Mouse (Mus musculus) CD4-positive helper T cell, adult 2 months (primary cell): Measurements from ENCODE around the gene Tenm3.

Source experiments
- DNase-seq: peaks from one replicate; pipeline ENCODE4 v3.0.0-alpha.2; 2012; ENCODE audit warnings: low read depth, missing footprints, low spot score

The Tenm3 gene

DNA sequence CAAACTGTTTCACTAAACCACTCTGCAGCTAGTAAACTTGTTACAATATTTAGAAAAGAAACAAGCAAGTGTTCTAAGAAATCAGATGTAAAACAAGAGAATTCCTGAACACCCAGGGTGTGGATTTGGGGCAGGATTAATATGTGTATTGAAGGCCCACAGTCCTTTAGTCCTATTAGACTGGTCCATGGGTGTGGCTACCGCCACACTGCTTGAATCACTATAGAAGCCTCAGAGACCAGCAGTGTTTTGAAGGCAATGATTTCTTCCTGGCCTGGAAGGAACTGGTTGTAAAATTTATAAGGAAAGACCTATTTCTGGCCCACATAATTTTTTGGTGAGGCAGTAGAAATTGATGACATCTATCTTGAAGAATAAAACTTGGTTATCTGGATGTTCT lies 33.1 kb downstream of the Tenm3 start:
- no peak for DNase-seq

DNA sequence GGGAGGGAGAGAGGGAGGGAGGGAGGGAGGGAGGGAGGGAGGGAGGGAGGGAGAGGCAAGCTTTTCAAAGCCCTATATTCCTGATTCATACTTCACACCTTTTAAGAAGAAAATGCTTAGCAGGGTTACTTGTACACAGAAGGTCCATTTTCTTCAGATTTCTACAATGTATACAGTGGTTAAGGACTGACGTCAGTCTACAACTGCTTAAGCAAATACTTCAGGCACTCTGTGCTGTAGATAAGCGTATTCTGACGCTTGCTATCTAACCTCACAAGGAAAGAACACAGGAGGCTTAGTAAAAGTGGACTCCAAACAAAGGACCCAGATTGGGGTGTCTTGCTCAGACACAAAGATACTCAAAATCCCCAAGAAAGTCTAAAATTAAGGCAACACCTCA lies 34.6 kb downstream of the Tenm3 start:
- no peak for DNase-seq

DNA sequence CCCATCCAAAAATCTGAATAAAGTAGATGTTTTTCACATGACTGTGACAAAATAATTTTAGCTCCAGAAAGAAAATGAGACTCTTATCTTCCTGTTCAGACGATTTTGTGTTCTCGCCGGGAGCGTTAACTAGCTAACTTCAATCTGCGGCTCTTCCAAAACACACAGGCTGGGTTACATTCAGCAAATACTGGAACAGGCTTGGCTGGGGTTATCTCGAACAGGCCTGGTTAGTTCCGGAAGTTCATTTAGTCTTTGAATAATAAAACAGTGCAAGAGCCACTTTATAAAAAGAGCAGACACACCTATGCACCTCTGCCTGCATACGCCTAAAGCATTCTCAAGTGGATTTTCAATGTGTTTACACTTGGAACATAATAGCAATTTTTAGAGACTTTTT lies 40.7 kb downstream of the Tenm3 start:
- DNase-seq: no peak

DNA sequence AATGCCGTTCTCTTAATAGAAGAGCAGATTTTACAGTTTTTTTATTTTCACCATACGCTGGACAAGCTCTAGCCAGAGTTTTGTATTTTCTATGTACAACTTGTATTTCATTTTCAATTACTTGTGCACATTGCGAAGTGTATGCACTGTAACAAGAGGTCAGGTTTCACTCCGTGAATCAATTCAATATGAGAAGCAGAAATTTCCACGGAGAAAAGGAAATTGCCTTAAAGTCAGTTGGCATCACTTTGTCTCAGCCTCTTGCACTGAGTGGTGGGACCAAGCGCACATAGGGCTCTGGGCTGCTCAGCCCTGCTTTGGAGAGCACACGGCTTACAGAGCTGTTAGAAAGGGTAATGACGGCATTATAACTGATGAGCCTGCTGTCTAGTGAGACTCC lies 41.5 kb downstream of the Tenm3 start:
- DNase-seq: no peak

DNA sequence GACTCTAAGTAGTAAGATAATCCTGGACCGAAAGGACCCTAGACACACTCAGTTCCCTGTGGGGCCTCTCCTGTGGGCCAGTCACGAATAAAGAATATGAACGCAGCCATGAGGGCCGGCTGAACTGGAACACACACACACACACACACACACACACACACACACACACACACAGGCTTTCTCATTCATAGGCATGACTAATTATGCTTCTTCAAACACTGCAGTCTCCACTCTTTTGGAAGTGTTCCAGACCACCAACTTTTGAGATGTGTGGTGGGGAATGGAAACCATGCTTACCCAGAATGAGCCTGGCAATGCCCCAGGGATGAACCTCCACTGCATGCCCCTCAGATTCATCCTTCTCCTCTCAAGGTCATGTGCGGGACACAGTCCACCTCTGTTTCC lies 45.8 kb downstream of the Tenm3 start:
- no peak for DNase-seq

DNA sequence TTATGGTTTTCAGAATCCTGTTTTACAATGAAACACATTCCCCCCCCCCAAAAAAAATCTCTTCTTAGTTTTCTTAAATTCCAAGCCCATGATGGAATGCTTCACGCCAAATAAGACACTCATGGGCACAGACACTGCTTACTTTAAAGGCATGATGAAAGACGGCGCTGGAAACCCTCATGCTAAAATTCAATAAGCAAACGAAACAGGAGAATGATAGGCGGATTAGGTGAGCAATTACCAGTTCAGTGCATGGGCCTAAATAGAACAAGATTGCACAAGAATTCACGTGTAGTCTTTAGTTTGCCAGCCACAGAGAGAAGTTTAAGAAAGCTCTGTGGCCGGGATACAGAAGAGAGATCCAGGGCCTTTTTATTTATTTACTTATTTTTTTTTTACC lies 49.5 kb downstream of the Tenm3 start:
- DNase-seq: no peak

DNA sequence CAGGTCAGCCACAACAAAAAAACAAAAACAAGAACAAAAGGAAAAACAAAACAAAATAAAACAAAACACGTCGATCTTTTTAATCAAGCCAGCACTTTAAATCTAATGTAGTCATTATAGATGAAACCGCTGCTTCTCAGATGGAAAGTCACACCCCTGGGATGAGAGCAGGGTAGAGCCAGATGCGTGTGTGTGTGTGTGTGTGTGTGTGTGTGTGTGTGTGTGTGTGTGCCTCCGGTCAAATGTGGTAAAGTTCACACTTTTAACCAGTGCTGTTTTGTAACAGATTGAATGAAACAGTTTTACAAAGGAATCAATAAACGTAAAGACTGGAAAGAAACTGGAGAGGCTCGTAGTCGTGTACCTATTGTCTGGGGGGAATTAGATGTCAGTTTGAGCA lies 50.0 kb downstream of the Tenm3 start:
- no peak for DNase-seq

DNA sequence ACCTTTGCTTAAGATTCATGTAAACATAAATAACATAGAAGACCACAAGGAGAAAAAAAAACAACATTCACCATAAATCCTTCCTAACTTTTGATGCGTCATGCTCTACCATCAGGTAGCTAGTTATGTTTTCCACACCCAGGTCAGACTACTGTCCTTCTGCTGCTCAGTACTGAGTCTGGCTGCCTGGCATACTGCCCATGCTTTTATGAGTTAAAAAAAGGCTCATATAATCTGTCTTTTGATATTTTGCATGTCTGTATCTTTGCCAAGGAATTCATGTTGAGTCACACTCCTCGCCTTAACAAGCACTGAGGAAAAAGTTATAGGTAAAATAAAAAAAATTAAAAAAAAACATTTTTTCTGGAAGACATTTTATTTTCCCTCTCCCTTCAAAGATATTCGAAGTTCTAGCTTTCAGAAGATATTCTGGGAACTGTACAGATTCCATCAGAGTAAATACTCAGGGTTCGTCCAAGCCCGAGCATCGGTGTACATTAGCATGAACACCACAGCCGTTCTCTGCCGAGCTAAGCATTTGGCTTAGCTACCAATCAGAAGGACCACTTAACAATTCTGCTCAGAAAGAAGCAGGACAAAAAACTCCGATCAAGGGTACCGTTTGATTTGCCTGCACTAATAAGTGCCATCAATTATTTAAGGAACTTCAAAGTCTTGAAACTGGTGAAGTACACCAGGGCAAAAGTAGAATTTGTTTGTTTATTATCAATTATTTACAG lies 51.0 kb downstream of the Tenm3 start:
- DNase-seq: no peak

DNA sequence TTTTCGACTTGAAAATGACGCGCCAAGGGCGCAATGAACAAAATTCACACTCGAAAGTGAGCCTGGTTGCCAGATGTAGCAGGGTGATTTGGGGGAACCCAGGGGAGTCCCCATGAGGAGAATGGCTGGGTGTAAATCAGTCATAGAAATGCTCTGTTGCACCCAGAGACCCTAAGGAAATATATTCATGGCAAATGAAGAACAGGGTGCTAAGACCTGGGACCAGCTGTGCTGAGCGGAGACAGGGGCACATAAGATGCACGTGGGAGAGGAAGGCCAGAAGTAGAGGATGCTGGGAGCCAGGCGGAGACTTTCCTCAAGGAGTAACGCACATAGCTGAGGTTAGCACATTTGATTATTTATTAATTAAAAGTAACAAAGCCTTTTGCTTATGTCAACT lies 60.4 kb downstream of the Tenm3 start:
- no peak for DNase-seq

DNA sequence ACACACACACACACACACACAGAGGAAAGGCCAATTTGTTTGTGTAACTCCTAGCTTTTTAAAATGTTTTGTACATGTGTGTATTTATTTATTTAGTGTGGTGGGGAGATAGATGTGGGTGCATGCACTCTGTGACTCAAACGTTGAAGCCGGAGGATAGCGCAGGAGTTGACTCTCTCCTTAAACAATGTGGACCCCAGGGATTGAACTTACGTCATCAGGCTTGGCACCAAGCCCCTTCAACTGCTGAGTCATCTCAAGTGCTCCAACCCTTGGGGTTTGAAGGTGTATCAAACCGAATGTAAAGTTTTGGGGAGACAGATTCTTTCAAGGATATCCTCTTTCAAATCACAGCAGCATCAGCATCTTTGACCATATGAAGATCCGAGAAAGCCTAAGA lies 63.1 kb downstream of the Tenm3 start:
- DNase-seq: no peak

DNA sequence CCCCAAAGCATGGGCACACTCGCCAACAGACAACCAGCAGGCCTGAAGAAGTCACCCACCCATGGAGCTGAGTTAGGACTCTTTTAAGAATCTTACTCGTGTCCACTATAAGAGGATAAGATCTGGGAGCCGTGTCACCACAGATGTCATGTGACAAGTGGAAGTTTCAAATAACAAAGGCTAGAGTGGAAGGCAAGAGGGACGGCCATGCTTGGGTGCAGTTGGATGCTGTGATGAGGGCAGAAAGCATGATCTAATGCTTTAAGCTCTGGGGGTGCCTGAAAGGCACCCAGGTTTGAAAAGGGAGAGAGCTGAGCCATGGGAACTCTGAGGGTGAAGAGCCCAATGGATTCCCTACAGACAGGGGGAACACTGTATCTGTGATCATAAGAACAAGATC lies 64.6 kb downstream of the Tenm3 start:
- DNase-seq: no peak

DNA sequence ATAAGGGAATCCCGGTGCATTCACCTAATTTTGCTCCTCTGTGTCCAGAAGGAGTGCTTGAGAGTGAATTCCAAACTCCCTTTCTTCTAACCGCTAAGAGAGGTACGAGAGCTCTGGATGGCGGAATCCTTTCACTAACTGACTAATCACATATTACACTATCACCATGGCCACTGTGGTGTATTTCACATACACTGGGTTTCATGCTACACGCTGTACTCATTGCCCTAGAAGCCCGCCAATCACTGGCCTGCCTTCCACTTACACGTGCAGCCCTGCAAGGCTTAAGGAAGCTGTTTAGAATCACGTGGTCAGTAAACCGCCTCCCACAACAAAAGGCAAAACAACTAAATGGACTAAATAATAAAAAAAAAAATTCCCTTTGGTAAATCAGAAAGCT lies 67.7 kb downstream of the Tenm3 start:
- no peak for DNase-seq

DNA sequence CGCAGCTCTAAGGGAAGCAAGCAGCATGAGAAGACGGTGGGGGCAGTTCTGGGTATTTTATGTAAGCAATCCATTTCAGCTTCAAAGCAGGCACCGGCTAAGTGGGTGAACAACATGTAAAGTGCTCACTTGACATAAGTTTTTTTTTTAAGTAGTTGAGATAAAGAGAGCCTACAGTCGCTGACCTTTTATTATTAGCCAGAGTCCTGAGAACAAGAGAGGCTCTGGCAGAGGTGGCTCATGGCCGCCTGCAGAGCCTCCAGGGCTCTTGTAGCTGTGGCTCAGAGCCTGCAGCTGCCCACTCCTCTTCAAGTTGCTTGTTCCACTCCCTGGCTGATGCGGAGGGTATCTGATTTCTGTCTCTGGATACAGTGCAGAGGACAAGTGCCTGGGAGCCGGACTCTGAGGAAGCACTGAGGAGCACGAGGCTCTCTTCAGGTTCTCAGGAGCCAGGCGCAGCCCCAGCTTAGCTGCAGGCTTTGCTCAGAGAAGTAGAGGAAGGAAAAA lies 68.2 kb downstream of the Tenm3 start:
- DNase-seq: no peak

DNA sequence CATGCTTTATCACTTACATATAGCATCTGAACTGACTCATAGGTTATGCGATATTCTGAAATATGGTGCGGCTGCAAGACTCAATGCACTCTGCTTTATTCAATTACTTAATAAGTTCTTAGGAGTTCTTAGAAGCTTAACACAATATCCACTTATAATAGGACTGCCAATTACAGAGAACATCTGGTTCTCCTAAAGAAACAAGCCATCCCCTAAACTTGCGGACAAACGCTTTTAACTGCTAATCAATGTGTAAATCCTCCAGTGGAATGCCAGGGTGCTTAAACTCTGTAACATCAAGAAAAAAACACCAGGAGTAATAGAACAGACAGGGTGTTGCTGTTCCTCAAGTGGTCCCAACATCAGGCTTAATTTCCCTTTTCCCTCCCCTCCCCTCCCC lies 68.9 kb downstream of the Tenm3 start:
- DNase-seq: no peak

DNA sequence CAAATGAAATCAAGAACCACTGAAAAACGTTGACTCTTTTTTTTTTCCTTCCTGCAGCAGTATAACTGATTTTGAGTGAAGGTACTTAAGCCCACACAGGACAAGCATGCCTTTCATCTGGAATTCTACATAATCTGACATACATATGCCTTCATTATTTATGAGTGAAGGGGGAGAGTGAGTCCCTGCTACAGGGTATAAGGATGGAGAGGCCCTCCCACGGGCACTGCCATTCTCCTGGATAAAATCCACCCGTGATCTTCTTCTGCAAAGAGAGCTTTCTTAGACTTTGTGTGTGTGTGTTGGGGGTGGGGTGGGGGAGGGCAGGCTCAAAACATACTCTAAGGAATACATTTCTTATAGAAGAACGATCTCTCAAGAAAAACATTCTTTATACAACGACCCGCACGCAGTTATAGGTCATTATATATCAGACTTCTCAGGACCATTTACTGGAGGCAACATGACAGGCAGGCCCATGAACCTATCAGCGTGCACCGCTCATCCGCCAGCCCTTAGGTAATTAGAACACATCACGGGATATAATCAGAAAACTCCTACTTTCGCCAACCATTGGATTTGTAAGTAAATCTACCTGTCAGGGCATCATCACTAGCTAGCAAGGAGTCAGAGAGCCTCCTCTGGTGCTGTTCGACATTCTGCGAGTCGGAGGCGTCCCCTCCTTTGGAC lies 77.1 kb downstream of the Tenm3 start:
- no peak for DNase-seq

DNA sequence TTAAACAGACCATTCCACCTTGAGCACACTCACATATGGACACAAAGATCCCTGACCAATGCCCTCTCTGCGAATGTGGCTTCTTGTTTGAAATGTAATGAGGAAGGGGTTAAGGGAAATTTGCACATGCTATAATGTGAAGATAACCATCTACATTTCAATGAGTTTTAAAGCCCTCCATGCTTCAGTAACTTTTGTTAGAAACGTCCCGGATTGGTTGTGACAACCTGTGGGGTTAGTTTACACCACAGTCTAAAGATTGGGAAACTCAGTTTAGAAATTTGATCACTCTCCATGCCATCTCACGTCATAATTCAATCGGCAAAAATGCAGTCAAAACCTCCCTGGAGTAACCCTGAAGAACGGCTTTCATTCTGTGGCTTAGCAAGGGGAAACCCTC lies 78.5 kb downstream of the Tenm3 start:
- no peak for DNase-seq

DNA sequence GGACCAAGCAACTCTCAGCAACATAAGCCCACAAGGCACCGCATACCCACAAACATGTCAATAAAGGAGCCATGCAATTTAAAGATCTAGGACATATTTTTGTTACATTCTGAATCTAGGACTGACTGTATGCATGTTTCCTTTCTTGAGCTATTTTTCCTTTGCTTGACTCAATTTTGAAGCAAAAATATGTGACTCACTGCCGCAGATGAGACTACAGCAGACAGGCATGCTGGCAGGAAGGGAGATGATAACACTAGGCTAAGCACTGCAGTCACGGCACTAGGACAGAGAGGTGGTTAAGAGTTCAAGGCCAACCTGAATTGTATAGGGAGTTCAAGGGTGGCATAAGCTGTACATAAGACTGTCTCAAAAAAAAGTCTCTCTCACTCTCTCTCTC lies 79.7 kb downstream of the Tenm3 start:
- DNase-seq: no peak

DNA sequence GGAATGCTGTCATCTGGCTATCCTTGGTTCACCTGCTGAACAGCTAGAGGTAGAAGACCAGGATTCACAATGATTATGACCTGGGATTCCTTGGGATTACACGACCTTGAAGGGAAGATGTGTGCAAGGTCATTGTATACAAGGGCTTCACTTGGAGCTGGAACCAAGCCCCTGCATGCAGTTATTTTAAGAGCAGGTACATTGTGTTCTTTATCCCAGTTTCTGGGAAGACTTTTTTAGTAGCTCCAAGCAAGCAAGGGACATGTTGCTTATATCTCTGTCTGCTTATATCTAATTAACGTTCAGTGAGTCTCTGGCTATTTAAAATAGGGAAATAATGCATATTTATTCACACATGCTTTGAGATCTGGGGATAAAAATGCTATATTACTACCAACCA lies 86.9 kb downstream of the Tenm3 start:
- DNase-seq: no peak

DNA sequence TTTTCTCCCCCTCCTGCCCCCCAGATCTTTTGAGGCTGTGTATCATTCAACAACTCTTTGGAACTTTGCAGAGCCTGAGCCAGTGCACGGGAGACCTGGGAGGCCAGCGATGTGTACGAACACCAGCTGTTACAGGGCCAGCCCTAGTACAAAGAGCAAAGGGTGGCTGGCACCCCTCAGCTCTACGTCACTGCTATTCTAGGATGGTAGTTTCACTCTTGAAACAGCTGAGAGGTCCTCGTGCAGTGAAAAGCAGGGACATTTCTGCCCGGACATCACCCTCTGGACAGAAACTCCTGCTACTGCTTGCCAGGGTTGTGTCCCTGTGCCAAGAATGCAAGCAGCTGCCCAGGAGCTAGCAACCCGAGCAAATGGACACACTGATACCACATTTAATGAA lies 88.3 kb downstream of the Tenm3 start:
- DNase-seq: no peak

DNA sequence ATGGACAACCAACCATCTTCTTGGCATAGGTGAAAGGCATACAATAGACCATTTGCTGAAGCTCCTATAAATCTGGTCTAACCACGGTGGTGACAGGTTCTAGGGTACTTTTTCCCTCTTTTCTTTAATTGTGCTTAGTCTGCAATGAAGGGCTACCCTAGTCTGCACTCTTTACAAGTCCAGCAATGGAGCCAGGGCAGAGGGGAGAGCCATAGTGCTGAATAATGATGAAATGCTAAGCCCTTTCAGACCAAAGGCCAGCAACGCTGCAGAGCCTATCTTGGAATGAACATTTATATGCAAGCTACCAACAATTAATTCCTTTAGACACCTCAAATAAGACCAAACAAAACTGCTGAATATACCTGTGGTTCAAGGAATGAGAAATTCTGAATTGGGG lies 88.8 kb downstream of the Tenm3 start:
- DNase-seq: no peak

DNA sequence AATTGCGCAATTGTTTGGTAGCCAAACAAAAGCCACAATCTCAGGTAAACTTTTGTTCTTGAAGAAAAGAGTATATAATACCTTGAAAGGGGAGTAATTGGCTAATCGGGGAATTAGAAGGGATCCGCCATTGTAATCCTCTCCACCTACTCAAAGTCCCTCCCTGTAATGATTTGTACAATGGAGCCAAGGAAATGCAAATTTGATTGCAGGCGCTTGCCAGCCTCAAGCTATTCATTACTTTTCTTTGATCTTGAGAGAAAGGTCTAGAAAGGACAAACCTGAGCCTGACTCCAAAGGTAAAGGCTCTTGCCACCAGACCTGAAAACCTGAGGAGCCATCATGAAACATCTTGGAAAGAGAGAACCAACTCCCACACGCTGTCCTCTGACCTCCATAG lies 91.8 kb downstream of the Tenm3 start:
- DNase-seq: no peak

DNA sequence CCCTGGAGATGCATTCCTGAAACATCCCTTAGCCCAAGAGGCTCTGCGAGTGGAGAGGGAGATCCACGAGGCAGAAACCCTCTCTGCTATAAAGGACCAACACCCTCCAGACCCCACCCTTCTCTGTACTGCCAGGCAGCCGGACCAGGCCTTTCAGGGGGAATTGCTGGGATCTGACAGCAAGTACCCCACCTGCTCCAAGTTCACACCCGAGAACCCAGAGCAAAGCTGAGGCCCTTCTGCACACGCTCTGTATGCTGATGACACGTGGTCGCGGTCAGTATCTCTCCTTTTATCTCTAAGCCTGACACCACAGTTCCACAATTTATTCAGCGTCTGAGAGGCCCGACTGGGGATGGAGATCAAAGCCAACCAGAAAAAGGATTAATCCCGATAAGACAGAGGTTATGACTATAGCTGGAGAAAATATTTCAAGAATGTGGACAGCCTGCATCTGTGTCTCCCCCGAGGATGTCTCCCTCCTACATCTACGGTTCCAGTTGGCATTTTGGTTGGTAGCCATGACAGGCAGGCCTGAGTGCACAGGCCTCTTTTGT lies 95.2 kb downstream of the Tenm3 start:
- DNase-seq: no peak

DNA sequence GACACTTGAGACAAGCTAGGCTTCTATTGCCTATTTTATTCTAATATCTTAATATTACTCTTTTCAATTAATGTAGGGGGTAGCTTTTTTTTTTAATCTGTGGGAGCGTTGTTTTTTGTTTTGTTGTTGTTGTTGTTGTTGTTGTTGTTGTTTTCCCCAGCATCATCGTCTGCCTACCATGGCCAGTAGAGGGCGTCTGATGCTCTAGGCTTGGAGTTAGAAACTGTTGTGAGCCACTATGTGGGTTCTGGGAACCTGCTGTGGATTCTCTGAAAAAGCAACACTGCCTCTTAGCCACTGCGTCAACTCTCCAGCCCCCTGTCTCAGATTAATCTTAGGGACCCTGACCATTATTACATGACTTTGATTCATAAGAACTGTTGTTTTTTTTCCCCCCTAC lies 99.8 kb downstream of the Tenm3 start:
- no peak for DNase-seq
